Mouse (Mus musculus) urinary bladder, postnatal 25 days (tissue): ENCODE data around the gene Vmn1r194.
"Not testable (repeated sequence)": the region's sequence is repeated elsewhere in the genome, so short reads cannot be mapped to it uniquely, and the experiment has no call there.

Source experiments
- DNase-seq: peaks from one replicate; pipeline ENCODE4 v3.0.0; 2022; ENCODE audit warnings: low spot score

Vmn1r194 gene

GRCm38 (mm10) chr13:22243915-22244314 is at the start of gene Vmn1r194:
Vmn1r194 (plus strand) TSS chr13:22244215.
- DNase-seq, result no peak

GRCm38 (mm10) chr13:22223060-22223459 is 21.0 kb upstream of the Vmn1r194 start, which contains the start of gene Vmn1r193:
Vmn1r193 (minus strand) TSS chr13:22223160.
- not testable (repeated sequence) for DNase-seq

GRCm38 (mm10) chr13:22270222-22270621 is 26.2 kb downstream of the Vmn1r194 start, which contains the start of gene Vmn1r195:
Vmn1r195 (plus strand) TSS chr13:22270522.
- not testable (repeated sequence) for DNase-seq

- DNase-seq, result no peak
Measured at GRCm38 (mm10) chr13:22271721-22272120, 27.7 kb downstream of the Vmn1r194 start.

- no peak for DNase-seq
Measured at GRCm38 (mm10) chr13:22284578-22284977, 40.6 kb downstream of the Vmn1r194 start.

GRCm38 (mm10) chr13:22289620-22290019 is 45.6 kb downstream of the Vmn1r194 start, which contains the start of gene Vmn1r196:
Vmn1r196 (plus strand) TSS chr13:22289920.
- no peak for DNase-seq
